Mouse (Mus musculus): ENCODE data around the gene Cd2. TPM values are rescaled to one million over a fixed set of nuclear protein-coding genes. Genes with fewer than 3 reads are reported as not detected.
A peak's percentile ranks its signal among the peaks of the same experiment; 100 is the strongest.

The Cd2 gene
- polyA plus RNA-seq, 1 experiment from 2014 or later = 0.31 TPM

- Histone ChIP-seq H3K9ac (no peak overlapping the region), H3K4me2 (no peak overlapping the region), H3K36me3 (no peaks in the 10 kb centered on the region), H3K27me3 (no peaks in the 10 kb centered on the region), H3K9me3 (replicated peaks) (no peaks in the 10 kb centered on the region), H3K27ac (peak overlapping the region; percentile 61), H3K4me3 (no peak overlapping the region), H3K4me1 (replicated peaks) (peaks cover 10% of the 10 kb centered on the region)
- WGBS = 37% methylated on average over 15 of the region's 15 CpGs
- peak; percentile 58; the same call in 1 of the 2 replicates for ATAC-seq (replicated peaks; ENCODE audit: insufficient number of reproducible peaks, insufficient read depth, low FRiP score, low read depth)
Observed at GRCm38 (mm10) chr3:101280348-101281311, 7.1 kb downstream of the Cd2 start.

- Histone ChIP-seq H3K9me3 (replicated peaks) (no peaks in the 10 kb centered on the region), H3K9ac (no peak overlapping the region), H3K4me3 (no peak overlapping the region), H3K4me1 (replicated peaks) (peaks cover 10% of the 10 kb centered on the region), H3K4me2 (no peak overlapping the region), H3K27ac (no peak overlapping the region), H3K36me3 (no peaks in the 10 kb centered on the region), H3K27me3 (no peaks in the 10 kb centered on the region)
- WGBS = 82% methylated on average over 10 of the region's 10 CpGs
- ATAC-seq (replicated peaks; ENCODE audit: insufficient number of reproducible peaks, insufficient read depth, low FRiP score, low read depth) = no peak
Observed at GRCm38 (mm10) chr3:101279561-101279960, 8.2 kb downstream of the Cd2 start.

GRCm38 (mm10) chr3:101278396-101278795 is 9.3 kb downstream of the Cd2 start:
- no peaks in the 10 kb centered on the region for H3K36me3 ChIP-seq
- peaks cover 10% of the 10 kb centered on the region for H3K4me1 ChIP-seq (replicated peaks)
- no peaks in the 10 kb centered on the region for H3K27me3 ChIP-seq
- no peak overlapping the region for H3K4me2 ChIP-seq
- no peak overlapping the region for H3K4me3 ChIP-seq
- H3K9me3 ChIP-seq (replicated peaks) = no peaks in the 10 kb centered on the region
- WGBS = 63% methylated on average over 5 of the region's 5 CpGs
- ATAC-seq (replicated peaks; ENCODE audit: insufficient number of reproducible peaks, insufficient read depth, low FRiP score, low read depth) = no peak
- H3K9ac ChIP-seq = no peak overlapping the region
- no peak overlapping the region for H3K27ac ChIP-seq

- H3K9ac ChIP-seq = no peak overlapping the region
- no peak overlapping the region for H3K4me3 ChIP-seq
- no peak for ATAC-seq (replicated peaks; ENCODE audit: insufficient number of reproducible peaks, insufficient read depth, low FRiP score, low read depth)
- no peak overlapping the region for H3K27ac ChIP-seq
- H3K9me3 ChIP-seq (replicated peaks) = no peaks in the 10 kb centered on the region
- no peak overlapping the region for H3K4me2 ChIP-seq
- no peaks in the 10 kb centered on the region for H3K36me3 ChIP-seq
- 73% methylated on average over 4 of the region's 4 CpGs for WGBS
- peaks cover 10% of the 10 kb centered on the region for H3K4me1 ChIP-seq (replicated peaks)
- no peaks in the 10 kb centered on the region for H3K27me3 ChIP-seq
Observed at GRCm38 (mm10) chr3:101277830-101278229, 9.9 kb downstream of the Cd2 start.

- H3K4me3 ChIP-seq = no peak overlapping the region
- no peaks in the 10 kb centered on the region for H3K27me3 ChIP-seq
- H3K4me2 ChIP-seq = no peak overlapping the region
- no peaks in the 10 kb centered on the region for H3K36me3 ChIP-seq
- no peak overlapping the region for H3K9ac ChIP-seq
- ATAC-seq (replicated peaks; ENCODE audit: insufficient number of reproducible peaks, insufficient read depth, low FRiP score, low read depth) = no peak
- peaks cover 10% of the 10 kb centered on the region for H3K4me1 ChIP-seq (replicated peaks)
- H3K9me3 ChIP-seq (replicated peaks) = no peaks in the 10 kb centered on the region
- H3K27ac ChIP-seq = no peak overlapping the region
- 63% methylated on average over 12 of the region's 12 CpGs for WGBS
Observed at GRCm38 (mm10) chr3:101276501-101277320, 11.0 kb downstream of the Cd2 start.

GRCm38 (mm10) chr3:101275636-101276300 is 12.0 kb downstream of the Cd2 start:
- no peak overlapping the region for H3K27ac ChIP-seq
- peaks cover 5% of the 10 kb centered on the region for H3K4me1 ChIP-seq (replicated peaks)
- WGBS = 85% methylated on average over 16 of the region's 16 CpGs
- no peaks in the 10 kb centered on the region for H3K27me3 ChIP-seq
- H3K4me2 ChIP-seq = no peak overlapping the region
- no peak for ATAC-seq (replicated peaks; ENCODE audit: insufficient number of reproducible peaks, insufficient read depth, low FRiP score, low read depth)
- no peaks in the 10 kb centered on the region for H3K9me3 ChIP-seq (replicated peaks)
- no peaks in the 10 kb centered on the region for H3K36me3 ChIP-seq
- H3K9ac ChIP-seq = no peak overlapping the region
- no peak overlapping the region for H3K4me3 ChIP-seq

GRCm38 (mm10) chr3:101274794-101275193 is 12.9 kb downstream of the Cd2 start:
- WGBS = 79% methylated on average over 3 of the region's 3 CpGs
- Histone ChIP-seq H3K4me3 (no peak overlapping the region), H3K27ac (no peak overlapping the region), H3K9me3 (replicated peaks) (no peaks in the 10 kb centered on the region), H3K27me3 (no peaks in the 10 kb centered on the region), H3K4me2 (no peak overlapping the region), H3K36me3 (no peaks in the 10 kb centered on the region), H3K4me1 (replicated peaks) (no peaks in the 10 kb centered on the region), H3K9ac (no peak overlapping the region)
- ATAC-seq (replicated peaks; ENCODE audit: insufficient number of reproducible peaks, insufficient read depth, low FRiP score, low read depth) = no peak

GRCm38 (mm10) chr3:101274041-101274770 is 13.5 kb downstream of the Cd2 start:
- Histone ChIP-seq H3K27ac (no peak overlapping the region), H3K4me1 (replicated peaks) (no peaks in the 10 kb centered on the region), H3K27me3 (no peaks in the 10 kb centered on the region), H3K9me3 (replicated peaks) (no peaks in the 10 kb centered on the region), H3K36me3 (no peaks in the 10 kb centered on the region), H3K9ac (no peak overlapping the region), H3K4me2 (no peak overlapping the region), H3K4me3 (no peak overlapping the region)
- WGBS = 77% methylated on average over 12 of the region's 12 CpGs
- ATAC-seq (replicated peaks; ENCODE audit: insufficient number of reproducible peaks, insufficient read depth, low FRiP score, low read depth) = no peak

- ATAC-seq (replicated peaks; ENCODE audit: insufficient number of reproducible peaks, insufficient read depth, low FRiP score, low read depth) = no peak
- no peaks in the 10 kb centered on the region for H3K27me3 ChIP-seq
- no peaks in the 10 kb centered on the region for H3K4me1 ChIP-seq (replicated peaks)
- H3K9me3 ChIP-seq (replicated peaks) = no peaks in the 10 kb centered on the region
- no peak overlapping the region for H3K4me2 ChIP-seq
- WGBS = 50% methylated on average over 1 of the region's 1 CpGs
- H3K27ac ChIP-seq = no peak overlapping the region
- no peak overlapping the region for H3K9ac ChIP-seq
- no peak overlapping the region for H3K4me3 ChIP-seq
- no peaks in the 10 kb centered on the region for H3K36me3 ChIP-seq
Observed at GRCm38 (mm10) chr3:101272166-101272565, 15.6 kb downstream of the Cd2 start.

GRCm38 (mm10) chr3:101270833-101271232 is 16.9 kb downstream of the Cd2 start:
- Histone ChIP-seq H3K27ac (no peak overlapping the region), H3K27me3 (no peaks in the 10 kb centered on the region), H3K9me3 (replicated peaks) (no peaks in the 10 kb centered on the region), H3K4me3 (no peak overlapping the region), H3K4me1 (replicated peaks) (no peaks in the 10 kb centered on the region), H3K4me2 (no peak overlapping the region), H3K36me3 (no peaks in the 10 kb centered on the region), H3K9ac (no peak overlapping the region)
- 90% methylated on average over 5 of the region's 5 CpGs for WGBS
- no peak for ATAC-seq (replicated peaks; ENCODE audit: insufficient number of reproducible peaks, insufficient read depth, low FRiP score, low read depth)
